Mouse (Mus musculus) heart, postnatal 0 days (tissue): ENCODE results near the gene Ttc34. TPM values are rescaled to one million over a fixed set of nuclear protein-coding genes. Genes with fewer than 3 reads are reported as not detected.

Experiments
- ATAC-seq: fragments of 200-750 bp; cut with Nextera tagmentation; 2 replicates; pipeline ENCODE4 v1.8.0; 2017; ENCODE audit warnings: low read depth, moderate number of reproducible peaks, moderate library complexity; ENCODE audit not compliant: insufficient read depth
- DNase-seq: peaks from one replicate; pipeline ENCODE4 v3.0.0-alpha.2; 2016; ENCODE audit warnings: low spot score
- H3K27ac ChIP-seq: fragments of 300-500 bp; sonication (generic); 2 replicates; pipeline ENCODE4 v1.5.1; 2014; ENCODE audit warnings: low read depth, mild to moderate bottlenecking
- H3K27me3 ChIP-seq: fragments of 300-500 bp; sonication (generic); 2 replicates; pipeline ENCODE4 v1.6.1; 2014; ENCODE audit warnings: low read length, mixed read lengths; ENCODE audit not compliant: control insufficient read depth, insufficient read depth
- H3K36me3 ChIP-seq: fragments of 300-500 bp; sonication (generic); replicated peaks from 2 replicates; pipeline ENCODE4 v1.6.1; 2014; ENCODE audit warnings: low read length, mixed read lengths; ENCODE audit not compliant: control insufficient read depth, insufficient read depth
- H3K4me1 ChIP-seq: fragments of 300-500 bp; sonication (generic); 2 replicates; pipeline ENCODE4 v1.6.1; 2014; ENCODE audit warnings: antibody characterized with exemption; ENCODE audit not compliant: control insufficient read depth, insufficient read depth
- H3K4me2 ChIP-seq: fragments of 300-500 bp; sonication (generic); 2 replicates; pipeline ENCODE4 v1.6.1; 2014; ENCODE audit warnings: low read depth, mild to moderate bottlenecking, low read length, moderate library complexity
- H3K4me3 ChIP-seq: fragments of 300-500 bp; sonication (generic); 2 replicates; pipeline ENCODE4 v1.5.1; 2014; ENCODE audit warnings: low read depth, low read length
- H3K9ac ChIP-seq: fragments of 300-500 bp; sonication (generic); replicated peaks from 2 replicates; pipeline ENCODE4 v1.6.1; 2014; ENCODE audit warnings: low read depth, low read length, mixed read lengths
- H3K9me3 ChIP-seq: fragments of 300-500 bp; sonication (generic); replicated peaks from 2 replicates; pipeline ENCODE4 v1.6.1; 2016; ENCODE audit warnings: low read length; ENCODE audit not compliant: control insufficient read depth
- CTCF ChIP-seq: IDR thresholded peaks from 2 replicates; pipeline ENCODE4 v1.5.1; 2016; ENCODE audit warnings: antibody characterized with exemption, control low read depth, low read depth
- EP300 ChIP-seq: IDR thresholded peaks from 2 replicates; pipeline ENCODE4 v1.6.1; 2016; ENCODE audit warnings: antibody characterized with exemption, low read depth
- WGBS: fragments of 180-500 bp; shearing (Covaris S2); extraction: QIAGEN DNeasy Blood & Tissue Kit; methylation state at CpG from one replicate; pipeline ENCODE4 v1.1.7; 2014; 5-methylcytosine and 5-hydroxymethylcytosine counted together
- polyA plus RNA-seq: library from polyadenylated mRNA; unstranded; fragments of >200 nt; fragmentation: Nextera tagmentation; extraction: Ambion mirVana; gene quantifications from 2 replicates; pipeline ENCODE4 v1.2.1, GENCODE M21; 2015
- total RNA-seq: library from RNA; depleted of rRNA; stranded (reverse); fragments of >200 nt; gene quantifications from 2 replicates; pipeline ENCODE4 v1.2.3, GENCODE M21; 2014; ENCODE audit warnings: low replicate concordance

The Ttc34 gene
- total and polyA plus RNA-seq, 2 experiments from 2014 or later: 0.25 TPM; not detected in 1

GRCm38 (mm10) chr4:154877864-154878548 lies 40.7 kb downstream of the Ttc34 start:
- peak; percentile 95 for DNase-seq
- Histone ChIP-seq H3K9ac (no peak overlapping the region), H3K36me3 (no peaks in the 10 kb centered on the region), H3K27ac (peak overlapping the region; percentile 85), H3K4me2 (peak overlapping the region; percentile 50), H3K9me3 (no peaks in the 10 kb centered on the region), H3K27me3 (no peaks in the 10 kb centered on the region), H3K4me3 (peak overlapping the region; percentile 24), H3K4me1 (peaks cover 21% of the 10 kb centered on the region)
- TF ChIP-seq EP300 (no peak), CTCF (peak; percentile 92)
- peak; percentile 95 for ATAC-seq
- WGBS: 6% methylated on average over 17 of the region's 18 CpGs

- ATAC-seq (peak; percentile 73), DNase-seq (peak; percentile 89)
- TF ChIP-seq CTCF (no peak), EP300 (no peak)
- Histone ChIP-seq H3K9me3 (no peaks in the 10 kb centered on the region), H3K4me1 (peaks cover 21% of the 10 kb centered on the region), H3K4me2 (no peak overlapping the region), H3K9ac (no peak overlapping the region), H3K4me3 (no peak overlapping the region), H3K27me3 (no peaks in the 10 kb centered on the region), H3K27ac (peak overlapping the region; percentile 71), H3K36me3 (no peaks in the 10 kb centered on the region)
- 12% methylated on average over 6 of the region's 6 CpGs for WGBS
These were observed 43.5 kb downstream of the Ttc34 start for GRCm38 (mm10) chr4:154880730-154881129.

DNA sequence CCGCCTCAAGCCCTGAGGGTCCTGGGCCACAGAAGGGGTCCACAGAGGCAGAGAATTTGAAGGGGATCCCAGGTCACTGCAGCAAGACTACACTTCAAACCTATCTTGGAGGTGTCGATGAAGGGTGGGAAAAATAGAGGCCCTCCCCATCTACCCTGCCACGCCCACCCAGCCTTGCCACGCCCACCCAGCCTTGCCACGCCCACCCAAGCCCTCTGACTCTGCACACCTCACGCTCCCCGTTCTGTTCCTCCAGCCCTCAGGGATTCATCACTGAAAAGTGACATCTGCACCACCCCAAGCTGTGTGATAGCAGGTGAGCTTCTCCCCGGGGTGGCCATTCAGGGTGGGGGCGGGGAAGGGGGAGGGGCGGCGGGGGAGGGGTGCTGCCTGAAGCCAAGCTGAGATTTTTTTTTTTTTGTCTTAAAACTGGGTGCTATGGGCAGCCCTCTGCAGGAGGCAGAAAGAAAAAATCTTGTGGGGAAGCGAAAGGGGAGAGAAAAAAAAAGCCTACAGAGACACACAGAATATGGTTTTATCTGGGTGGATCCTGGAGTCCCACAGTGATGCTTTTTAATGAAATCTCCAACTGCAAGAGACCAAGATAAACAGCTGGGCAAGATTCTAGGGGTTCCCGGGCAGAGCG lies 44.9 kb downstream of the Ttc34 start:
- WGBS: 44% methylated on average over 11 of the region's 14 CpGs
- no peak for TF ChIP-seq CTCF
- TF ChIP-seq EP300: no peak
- H3K9ac ChIP-seq: no peak overlapping the region

GRCm38 (mm10) chr4:154885416-154885815 lies 48.2 kb downstream of the Ttc34 start:
- ATAC-seq: no peak
- no peaks in the 10 kb centered on the region for H3K27me3 ChIP-seq
- WGBS: 71% methylated on average over 11 of the region's 11 CpGs
- peaks cover 6% of the 10 kb centered on the region for H3K4me1 ChIP-seq
- DNase-seq: no peak
- H3K9me3 ChIP-seq: no peaks in the 10 kb centered on the region
- no peak overlapping the region for H3K4me2 ChIP-seq
- H3K9ac ChIP-seq: no peak overlapping the region
- H3K4me3 ChIP-seq: no peak overlapping the region
- no peaks in the 10 kb centered on the region for H3K36me3 ChIP-seq
- no peak overlapping the region for H3K27ac ChIP-seq
- TF ChIP-seq EP300 (no peak), CTCF (no peak)

More for the DNA sequence above, 44.9 kb downstream of the Ttc34 start:
- no peak for ATAC-seq
- Histone ChIP-seq H3K4me1 (peaks cover 21% of the 10 kb centered on the region), H3K4me2 (no peak overlapping the region), H3K4me3 (no peak overlapping the region), H3K27me3 (no peaks in the 10 kb centered on the region), H3K27ac (no peak overlapping the region), H3K9me3 (no peaks in the 10 kb centered on the region), H3K36me3 (no peaks in the 10 kb centered on the region)
- no peak for DNase-seq

DNA sequence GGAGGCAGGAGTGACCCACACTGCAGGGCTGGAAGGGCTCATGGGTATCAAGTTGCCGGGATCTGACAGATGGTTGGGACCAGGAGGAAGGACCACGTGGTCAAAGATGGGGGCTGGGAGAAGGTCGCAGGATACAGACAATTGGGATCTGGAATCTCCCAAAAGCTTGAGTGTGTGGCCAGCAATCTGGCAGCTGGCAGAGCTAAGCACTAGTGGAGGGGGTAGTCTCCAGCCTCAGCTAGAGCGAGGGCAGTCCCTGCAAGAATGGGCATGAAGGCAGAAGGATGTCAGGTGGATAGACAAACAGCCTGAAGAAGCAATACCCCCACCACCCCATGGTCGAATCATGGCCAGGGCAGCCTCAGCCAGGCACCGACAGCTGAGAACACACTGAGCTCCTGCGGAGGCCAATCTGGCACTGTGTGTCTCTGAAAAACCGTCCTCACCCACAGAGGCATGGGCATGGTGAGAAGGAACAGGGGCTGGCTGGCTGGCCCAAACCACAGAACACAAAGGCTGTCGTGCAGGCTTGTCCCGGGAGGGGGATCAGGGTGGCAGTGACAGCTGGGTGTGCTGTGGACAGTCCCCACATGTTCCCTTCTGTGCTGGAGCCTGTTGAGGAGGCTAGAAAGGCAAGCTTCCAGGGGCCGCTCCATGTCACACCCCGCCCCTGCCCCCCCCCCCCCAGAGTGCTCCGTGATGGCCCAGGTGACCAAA lies 49.8 kb downstream of the Ttc34 start:
- H3K4me2 ChIP-seq: no peak overlapping the region
- no peak for ATAC-seq
- DNase-seq: no peak
- no peaks in the 10 kb centered on the region for H3K4me1 ChIP-seq
- no peak for TF ChIP-seq EP300
- no peak overlapping the region for H3K4me3 ChIP-seq
- H3K27me3 ChIP-seq: no peaks in the 10 kb centered on the region
- no peak overlapping the region for H3K27ac ChIP-seq
- no peaks in the 10 kb centered on the region for H3K9me3 ChIP-seq
- H3K36me3 ChIP-seq: no peaks in the 10 kb centered on the region
- WGBS: 66% methylated on average over 13 of the region's 13 CpGs
- H3K9ac ChIP-seq: no peak overlapping the region
